Mouse (Mus musculus) urinary bladder, postnatal 10 days (tissue): ENCODE results near the gene Myl9.

Experiments
- DNase-seq: peaks from one replicate; pipeline ENCODE4 v3.0.0; 2022; ENCODE audit warnings: low spot score

Gene Myl9

DNA sequence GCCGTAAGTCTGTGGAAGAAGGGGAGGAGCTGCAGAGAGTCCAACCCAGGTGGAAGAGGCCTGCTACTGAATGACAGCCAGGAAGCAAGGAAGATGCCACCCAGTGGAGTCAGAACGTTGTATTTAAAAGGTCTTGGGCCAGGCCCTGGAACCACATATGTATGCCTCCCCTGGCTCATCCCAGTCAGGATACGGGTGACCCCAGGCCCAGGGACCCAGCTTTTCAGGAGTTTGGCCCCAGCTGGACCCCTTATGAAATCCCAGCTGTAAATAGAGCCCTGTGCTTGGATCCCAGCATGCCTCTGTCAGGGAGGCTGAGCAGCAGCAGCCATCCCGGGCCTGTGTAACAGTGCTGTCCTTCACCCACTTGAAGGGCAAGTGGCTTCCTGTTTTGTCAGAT is 10.5 kb upstream of the Myl9 start:
- DNase-seq: no peak

DNA sequence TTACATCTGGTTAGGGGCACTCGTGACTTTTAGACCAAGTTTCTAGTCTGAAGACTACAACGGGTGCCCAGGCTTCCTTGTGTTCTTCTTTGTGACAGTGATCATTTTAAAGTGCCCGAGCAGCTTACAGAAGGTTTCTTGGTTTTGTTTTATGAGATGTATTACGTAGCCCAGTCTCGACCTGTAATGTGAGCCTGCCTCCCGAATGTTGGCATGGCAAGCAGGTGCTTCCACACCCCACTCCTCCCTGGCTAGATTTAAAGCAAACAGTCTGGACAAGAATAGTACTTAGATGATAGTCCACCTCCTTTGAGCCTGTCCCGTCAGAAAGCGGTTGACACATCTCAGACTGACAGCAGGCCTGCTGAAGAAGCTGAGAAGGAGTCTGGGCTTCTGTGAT is 9.6 kb upstream of the Myl9 start:
- no peak for DNase-seq

DNA sequence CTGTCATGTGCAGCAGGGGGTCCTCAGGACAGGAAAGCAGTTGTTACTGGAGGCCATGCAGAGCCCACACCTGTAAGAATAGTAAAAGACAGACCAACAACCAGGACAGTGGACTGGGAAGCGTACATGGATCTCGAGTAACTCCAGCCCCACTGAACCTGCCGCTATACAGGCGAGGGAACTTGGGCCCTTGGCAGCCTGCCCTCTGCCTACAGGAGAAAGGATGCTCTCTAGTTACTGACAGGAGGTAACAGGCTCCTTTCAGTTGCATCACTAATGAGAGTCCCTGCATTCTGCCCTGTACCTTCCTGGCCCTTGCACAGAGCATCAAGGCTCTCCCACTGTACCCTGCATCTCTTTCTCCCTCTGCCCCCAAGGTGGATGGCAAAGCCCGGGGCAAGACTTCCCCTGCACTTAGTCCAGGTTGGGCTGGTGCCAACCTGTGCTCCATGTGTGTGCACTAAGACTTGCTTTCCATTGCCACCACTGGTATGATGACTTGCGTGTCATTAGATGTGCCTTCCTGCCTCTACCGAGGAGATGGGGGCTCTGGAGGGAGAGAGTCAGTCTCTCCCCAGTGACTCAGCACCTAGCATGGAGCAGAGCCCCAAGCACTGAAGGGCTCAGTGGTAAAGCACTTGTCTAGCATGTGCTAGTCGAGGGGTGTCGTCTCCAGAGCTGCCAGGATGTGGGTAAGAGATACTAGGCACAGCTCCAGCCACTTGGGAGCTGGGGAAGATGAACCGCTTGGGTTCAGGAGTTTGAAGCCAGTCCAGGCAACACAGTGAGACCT is 8.8 kb upstream of the Myl9 start:
- DNase-seq: no peak

DNA sequence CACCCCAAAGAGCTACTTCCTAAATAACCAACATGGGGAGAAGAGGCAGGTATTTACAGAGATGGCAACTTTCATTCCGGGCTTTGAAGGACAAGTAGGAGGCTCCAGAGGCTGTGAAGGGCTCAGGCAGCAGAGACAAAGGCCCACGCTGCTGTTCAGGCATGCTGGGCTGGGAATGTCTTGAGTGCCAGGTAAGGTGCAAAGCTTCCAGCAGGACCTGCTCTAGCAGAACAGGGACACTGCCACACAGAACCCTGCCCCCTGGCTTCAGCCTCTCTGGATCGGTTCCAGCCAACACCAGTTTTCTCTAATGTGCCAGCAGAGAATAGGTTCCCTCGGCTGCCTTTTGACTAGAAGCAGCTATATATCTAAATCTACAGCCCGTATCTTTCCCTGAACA is 8.1 kb upstream of the Myl9 start:
- DNase-seq: no peak

DNA sequence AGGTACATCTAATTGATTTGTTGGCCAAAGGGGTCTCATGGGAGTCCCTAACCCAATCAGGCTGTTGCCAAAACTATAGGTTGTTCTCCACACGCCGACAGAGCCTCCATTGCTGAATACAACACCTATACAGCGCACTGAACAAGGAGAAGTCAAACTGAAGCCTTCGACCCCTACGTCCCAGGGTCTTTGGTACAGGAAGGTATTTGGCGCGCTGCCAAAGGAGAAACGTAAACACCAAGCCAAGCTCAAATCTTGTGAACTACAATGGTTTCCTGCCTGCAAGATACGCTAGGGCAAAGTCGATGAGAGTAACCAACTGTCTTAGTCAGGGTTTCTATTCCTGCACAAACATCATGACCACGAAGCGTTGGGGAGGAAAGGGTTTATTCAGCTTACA is 5.9 kb upstream of the Myl9 start:
- no peak for DNase-seq

DNA sequence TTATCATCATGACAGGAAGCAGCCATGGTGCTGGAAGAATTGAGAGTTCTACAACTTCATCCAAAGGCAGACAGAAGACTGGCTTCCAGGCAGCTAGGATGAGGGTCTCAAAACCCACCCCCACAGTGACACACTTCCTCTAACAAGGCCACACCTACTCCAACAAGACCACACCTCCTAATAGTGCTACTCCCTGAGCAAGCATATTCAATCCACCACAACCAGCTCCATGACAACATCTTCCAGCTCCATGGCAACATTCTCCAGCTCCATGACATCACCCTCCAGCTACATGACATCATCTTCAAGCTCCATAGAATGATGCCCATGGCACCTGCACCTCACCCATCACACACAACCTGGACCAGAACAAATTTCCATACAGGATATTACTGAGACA is 1.8 kb upstream of the Myl9 start:
- DNase-seq: no peak

DNA sequence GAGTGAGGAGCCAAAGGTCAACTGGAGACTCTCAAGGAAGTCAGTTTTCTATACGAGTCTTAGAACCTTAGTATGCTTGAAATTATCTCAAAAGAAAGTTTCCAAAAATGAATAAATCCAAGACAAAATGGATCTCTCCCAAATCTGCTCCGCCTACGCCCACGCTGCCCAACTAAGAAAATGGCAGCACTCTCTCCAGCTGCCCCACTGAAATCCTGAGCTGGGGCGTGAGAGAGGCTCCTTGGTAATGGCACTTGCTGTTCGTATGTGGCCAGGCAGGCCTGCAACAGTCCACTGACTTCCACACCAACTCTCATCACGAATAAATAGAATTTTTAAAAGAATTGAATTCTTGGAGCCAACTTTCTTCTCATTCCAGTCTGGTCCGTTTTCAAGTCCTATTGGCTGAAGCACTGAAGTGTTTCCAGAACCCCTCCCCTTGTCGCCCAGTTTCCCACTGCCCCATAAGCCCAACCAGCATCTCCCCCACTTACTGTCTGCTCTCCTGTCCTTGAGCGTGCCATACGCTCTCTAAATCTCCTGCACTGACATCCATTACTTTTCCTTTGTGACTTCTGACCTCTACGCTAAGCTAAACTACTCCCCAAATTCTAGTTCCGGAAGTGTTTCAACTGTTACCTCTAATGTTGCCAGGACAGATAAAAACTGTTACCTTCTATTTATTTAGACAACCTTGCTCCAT is 1.0 kb upstream of the Myl9 start:
- no peak for DNase-seq

DNA sequence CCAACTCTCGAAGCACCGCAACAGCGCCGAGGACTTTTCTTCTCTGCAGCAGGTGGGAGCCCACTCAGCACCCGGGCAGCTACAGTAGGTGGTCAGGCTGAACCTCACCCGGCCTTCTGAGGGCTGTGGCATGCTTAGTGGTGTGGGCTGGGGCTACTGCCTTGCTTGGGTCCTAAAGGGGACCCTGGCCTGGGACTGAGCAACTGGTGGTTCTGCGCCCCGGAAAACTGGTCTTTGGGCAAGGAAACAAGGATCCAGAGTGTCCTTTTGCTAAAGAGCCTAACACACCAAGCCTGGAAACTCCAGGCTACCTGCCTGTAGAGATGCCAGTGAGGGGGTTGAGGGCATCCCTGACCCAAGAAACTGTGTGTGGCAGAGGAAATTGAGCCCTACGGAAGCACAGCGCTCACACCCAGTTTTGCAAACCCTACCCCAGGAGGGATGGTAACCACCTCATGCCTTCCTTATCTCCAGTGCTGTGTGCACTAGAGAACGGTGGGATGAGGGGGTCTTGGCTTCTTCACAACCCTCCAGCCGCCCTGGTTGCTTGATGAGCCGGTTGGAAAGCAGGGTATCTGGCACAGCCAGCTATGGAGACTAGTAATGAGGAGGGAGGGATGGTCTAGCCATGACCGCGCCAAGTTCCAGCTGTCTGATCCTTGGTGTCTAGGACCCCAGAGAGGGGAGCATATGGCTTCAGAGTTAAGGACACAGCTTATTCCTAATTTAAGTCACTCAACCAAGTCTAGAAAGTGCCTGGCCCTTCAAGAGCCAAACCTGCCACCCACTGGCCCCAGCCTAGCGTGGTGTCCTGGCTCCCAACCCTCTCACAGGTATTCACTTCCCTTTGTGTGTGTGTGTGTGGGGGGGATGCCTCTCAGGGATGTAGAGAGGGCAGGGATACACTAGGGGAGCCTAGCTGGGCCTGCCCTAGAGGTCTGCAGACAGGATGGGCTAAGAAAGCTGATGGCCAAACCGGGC is 525 bp downstream of the Myl9 start:
- no peak for DNase-seq

DNA sequence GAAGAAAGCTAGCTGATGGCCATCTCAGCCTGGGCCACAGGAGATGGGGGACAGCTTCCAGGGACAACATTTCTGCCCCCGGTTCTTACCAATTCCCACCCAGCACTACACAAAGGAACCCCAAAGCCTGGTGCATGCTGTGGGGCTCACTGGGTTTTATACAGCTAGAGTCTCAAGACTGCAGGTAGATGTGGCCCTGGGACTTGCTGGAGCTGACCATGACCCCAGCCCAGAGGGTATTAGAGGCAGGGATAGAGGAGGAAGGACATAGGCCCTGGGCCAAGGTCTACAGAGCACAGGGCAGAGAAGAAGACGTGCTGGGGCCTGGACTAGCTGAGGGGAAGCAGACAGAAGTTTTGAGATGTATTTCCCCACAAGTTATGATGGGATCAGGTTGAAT is 1.7 kb downstream of the Myl9 start:
- no peak for DNase-seq

DNA sequence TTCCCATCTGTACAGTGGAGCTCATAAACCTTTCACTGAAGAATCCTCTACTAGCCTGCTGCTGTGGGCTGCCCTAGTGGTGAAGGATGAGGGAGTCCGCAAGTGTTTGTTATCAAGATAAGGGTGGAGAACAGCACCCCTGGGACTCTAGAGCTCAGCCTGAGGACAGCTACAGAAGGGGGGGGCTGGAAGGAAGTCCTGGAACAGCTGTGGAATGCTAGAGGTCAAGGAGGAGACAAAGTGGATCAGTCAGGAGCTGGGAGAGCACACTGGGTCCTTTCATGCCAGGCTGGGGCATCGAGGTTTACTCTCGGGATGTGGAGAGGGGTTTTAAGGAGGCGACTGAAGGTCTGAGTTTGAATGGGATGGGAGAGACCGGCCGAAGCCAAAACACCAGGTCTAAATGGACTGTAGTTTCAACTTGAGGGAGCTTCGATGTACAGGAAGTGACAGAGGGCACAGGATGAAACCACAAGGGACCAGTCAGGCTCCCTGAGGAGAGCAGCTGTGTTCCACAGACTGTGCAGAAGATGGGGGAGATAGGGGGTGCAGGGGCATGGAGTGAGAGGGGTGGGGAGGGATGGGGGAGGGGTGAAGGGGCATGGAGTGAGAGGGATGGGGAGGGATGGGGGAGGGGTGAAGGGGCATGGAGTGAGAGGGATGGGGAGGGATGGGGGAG is 2.2 kb downstream of the Myl9 start:
- no peak for DNase-seq

DNA sequence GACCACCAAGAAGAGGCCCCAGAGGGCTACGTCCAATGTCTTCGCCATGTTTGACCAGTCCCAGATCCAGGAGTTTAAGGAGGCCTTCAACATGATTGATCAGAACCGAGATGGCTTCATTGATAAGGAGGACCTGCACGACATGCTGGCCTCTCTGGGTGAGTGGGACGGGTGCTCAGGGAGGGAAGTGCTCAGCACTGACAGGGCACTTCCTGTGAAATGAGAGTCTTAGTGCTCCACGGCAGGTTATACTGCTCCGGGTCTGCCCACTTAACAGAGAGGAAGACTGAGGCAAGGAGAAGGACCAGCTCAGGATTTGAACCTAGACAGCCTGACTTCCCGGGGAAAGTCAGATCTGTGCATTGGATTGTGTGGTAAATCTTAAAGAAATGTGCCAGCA is 3.4 kb downstream of the Myl9 start:
- no peak for DNase-seq

DNA sequence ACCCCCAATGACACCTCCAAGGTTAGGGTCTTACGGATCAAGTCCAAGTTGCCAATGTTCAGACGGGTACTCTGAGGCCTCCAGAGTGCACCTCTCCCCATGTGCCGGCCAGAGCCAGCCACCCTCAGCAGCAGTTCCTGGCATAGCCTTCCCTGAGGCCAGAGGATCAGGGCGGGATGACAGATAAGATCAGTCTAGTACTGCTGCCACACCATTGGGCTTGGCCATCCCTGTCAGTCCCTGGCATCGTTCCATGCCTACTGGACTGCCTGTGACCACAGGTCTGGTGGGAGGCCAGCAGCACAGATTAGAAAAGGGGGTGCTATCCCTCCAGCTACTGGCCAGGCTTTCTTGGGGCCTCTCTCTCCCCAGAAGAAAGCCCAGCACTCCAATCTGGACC is 3.8 kb downstream of the Myl9 start:
- no peak for DNase-seq

DNA sequence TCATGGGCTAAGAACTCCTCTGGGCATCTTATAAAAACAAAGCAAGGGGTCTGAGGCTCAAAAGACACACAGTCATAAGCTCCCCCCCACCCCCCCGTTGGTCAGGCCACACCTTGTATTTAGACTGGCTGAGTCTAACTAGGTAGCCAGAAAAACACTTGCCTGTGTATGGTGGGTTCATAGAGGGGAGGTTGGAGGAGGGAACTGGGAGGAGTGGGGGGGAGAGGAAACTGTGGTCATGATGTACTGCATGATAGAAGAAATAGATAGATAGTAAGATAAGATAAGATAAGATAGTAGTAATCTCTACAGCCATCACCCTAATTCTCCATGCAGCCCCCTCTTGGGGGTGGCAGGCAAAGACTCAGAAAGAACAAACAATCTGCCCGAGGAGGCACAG is 4.3 kb downstream of the Myl9 start:
- no peak for DNase-seq

DNA sequence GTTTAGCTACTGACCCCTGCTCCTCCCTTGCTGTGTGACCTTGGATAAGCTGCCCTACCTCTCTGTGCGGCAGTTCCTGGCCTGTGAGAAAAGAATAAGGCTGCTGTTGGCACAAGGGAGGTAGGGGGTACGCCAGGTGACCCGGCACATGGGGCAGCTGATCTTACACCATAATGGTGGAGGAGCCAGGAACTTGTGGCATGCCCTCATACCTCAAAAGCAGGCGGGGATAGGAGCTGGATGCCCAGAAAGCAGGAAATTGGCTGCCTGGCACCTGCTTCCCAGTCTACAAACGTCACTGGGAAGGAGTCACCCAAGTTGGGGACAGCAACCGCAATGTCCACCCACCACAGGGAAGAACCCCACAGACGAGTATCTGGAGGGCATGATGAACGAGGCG is 4.9 kb downstream of the Myl9 start:
- no peak for DNase-seq

DNA sequence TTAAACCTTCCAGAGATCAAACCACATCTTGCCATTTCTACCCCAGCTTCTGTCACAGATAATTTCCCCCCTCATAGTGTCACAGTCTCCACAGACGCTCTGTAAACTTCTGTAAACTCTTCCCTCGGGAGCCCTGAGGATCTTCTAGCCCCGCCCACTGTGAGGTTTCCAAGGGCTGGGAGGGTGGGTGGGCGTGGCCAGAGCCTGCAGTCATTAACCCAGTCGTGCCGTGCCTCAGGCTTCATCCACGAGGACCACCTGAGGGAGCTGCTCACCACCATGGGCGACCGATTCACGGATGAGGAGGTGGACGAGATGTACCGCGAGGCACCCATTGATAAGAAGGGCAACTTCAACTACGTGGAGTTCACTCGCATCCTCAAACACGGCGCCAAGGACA is 5.5 kb downstream of the Myl9 start:
- no peak for DNase-seq

DNA sequence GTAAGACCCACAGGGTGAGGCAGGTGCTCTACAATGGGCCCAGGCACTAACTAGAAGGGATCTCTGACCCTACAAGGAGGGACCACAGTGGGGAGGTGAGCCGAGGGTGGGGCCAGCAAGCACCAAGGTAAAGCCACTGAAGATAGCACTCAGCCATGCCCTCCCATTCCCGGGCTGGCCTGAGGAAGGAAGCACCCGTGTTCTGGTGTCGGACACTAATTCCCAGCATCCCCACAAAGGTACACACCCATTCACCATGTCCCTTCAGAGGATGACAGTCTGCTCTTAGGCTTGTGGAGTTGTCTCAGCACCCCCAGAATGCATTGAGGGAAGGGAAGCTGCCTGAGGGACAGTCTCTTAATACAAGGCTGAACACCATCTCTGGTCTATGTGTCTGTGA is 6.1 kb downstream of the Myl9 start:
- no peak for DNase-seq

DNA sequence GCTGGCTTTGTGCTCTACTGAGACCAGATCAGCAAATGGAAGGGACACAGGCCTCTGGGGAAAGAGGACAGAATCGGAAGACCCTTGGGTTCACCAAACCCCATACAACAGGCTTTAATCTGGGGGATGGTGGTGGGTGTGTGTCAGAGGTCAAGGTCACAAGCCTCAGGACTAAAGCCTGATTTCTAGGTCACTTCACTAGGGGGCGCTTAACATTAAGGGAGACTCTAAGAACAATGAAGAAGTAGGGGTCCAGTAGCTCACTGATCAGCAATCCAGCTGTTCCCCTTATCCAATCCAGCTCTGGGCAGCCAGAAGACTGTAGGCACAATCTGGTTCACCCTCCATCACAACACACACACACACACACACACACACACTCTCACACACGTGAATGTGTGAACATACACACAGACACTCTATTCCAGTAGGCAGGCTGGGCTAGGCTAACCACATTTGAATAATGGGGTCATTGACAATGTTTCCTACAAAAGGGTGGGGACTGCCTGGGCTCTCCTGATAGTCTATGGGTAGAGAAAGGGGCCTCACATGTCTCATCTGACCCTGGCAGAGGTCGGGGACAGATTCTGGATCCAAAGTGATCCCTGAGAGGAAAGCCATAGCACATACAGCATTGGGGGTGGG is 6.7 kb downstream of the Myl9 start:
- no peak for DNase-seq

DNA sequence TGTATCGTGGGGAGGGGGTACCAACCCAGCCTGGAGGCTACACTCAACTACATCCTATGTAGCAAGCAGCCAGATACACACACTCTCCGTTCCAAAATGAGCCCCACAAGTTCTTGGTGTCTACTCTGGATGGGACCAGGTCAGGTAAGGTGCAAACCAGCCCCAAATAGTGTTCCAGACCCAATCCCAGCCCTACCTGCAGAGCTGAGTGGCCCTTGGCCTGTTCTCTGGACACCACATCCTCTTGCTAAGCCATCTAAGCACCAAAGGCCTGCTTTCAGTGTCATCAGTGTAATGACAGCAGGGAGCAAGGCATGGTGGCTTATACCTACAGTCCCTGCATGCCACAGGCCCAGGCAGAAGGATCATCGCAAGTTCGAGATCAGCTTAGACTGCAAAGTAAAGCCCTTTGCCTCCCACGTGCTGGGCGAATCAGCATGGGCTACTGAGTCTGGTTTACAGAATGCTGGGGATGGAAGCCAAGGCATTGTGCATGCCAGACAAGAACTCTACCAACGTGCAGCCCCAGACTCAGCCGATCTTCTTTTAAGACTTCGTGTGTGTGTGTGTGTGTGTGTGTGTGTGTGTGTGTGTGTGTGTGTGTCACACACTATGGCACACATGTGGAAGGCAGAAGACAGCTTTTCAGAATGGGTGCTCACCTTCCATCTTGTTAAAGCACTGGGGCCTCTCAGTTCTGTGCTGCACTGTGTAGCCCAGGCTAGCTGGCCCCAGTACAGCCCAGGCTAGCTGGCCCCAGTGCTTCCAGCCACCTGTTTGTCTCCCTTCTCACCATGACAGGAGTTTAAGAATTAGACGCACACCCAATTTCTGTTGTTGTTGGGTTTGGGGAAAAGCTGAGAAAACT is 7.5 kb downstream of the Myl9 start:
- DNase-seq: no peak

DNA sequence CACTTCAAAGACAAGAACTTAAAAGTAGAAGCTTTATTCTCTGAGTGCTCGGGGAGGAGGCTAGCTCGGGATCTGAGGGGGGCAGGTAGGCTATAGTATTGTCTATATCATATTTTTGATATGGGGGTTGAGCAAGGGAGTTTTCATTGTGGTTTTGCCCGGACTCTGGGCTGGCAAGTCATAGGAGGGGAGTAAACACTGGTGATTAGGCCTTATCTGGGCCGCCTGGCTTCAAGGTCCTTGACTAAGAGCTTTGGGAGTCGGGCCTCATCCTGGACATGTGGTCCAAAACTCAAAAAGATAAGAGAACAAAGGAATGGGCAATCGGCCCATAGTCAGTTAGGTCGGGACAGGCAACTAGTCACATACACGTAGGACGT is 8.1 kb downstream of the Myl9 start:
- DNase-seq: no peak

DNA sequence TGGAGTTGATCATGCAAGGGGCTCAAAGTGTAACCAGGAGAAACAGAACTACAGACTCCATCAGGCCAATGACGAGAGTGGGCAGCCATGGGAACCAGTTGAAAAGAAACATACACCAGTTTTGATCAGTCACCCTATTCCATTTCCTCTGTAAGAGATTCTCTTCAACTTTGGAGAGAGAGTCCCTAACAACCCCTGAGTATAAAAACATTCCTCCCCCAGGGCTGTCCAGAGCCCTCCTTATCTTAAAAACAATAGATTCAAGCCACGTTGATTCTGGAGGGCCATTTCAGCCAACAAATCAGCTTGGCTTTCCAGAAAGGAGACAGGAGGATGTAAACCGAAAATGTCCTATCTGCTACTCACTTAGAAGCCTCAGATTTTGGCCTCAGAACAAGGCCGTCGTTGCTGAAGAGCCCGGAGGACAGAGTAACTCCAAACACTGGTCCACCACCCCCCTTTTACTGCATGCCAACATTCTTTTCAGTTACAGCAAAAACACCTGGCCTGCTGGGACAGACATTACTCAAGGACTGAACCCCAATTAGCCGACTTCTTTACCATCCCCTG is 8.9 kb downstream of the Myl9 start:
- no peak for DNase-seq
